Mouse (Mus musculus): ENCODE measurements at regions not wholly inside any gene's neighbourhood (a gene's known extent, or its start where the extent isn't known, plus 50 kb on each side); places are given as distances from the start of the nearest gene placed in this dataset.

DNA sequence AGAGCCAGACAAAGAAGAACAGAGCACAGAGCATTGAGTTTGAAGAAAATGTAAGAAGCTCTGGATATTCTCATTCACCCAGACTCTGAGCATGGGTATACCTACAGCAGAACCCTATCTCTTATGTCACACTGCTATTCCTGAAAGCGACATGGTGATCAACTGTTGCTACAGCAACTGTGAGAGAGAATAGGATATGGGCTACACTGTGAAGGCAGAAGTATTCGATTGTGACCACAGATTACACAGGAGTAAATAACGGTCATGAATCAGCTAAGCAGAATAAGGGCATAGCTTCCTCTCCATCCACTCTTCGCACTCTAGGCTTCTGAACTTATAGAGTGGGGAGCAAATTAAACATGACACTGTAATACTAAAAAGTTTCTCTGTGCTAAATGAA is 417.0 kb upstream of the Nox3 start:
- no peak for TF ChIP-seq GATA1 (IDR thresholded peaks at IDR 0.05; ENCODE audit: low read length)
- no peak for TF ChIP-seq TAL1 (IDR thresholded peaks at IDR 0.05; ENCODE audit: low read length)
